Mouse (Mus musculus): Measurements from ENCODE around the gene Wdfy1.

- TF ChIP-seq CTCF (IDR thresholded peaks at IDR 0.05; ENCODE audit: low read depth, low read length) = no peak
- no peak for TF ChIP-seq GATA1 (IDR thresholded peaks at IDR 0.05; ENCODE audit: borderline replicate concordance, low read length)
- no peak for TF ChIP-seq GATA2 (IDR thresholded peaks at IDR 0.05; ENCODE audit: borderline replicate concordance, low read depth, low read length)
These were observed 118.5 kb downstream of the Wdfy1 start for GRCm38 (mm10) chr1:79657411-79657810.
